Mouse (Mus musculus): Measurements from ENCODE around the gene Hcn1. TPM values are rescaled to one million over a fixed set of nuclear protein-coding genes. Genes with fewer than 3 reads are reported as not detected.
A peak's percentile ranks its signal among the peaks of the same experiment; 100 is the strongest.

Hcn1 gene
- polyA plus RNA-seq, 1 experiment from 2014 or later, result not detected

GRCm38 (mm10) chr13:117604971-117605750 lies 3.0 kb downstream of the Hcn1 start:
- Histone ChIP-seq H3K9me3 (replicated peaks; ENCODE audit: control insufficient read depth, low read length) (no peaks in the 10 kb centered on the region), H3K27me3 (ENCODE audit: control insufficient read depth, insufficient read depth, low read depth, low read length) (peaks cover 22% of the 10 kb centered on the region), H3K4me2 (ENCODE audit: low read depth, low read length) (no peak overlapping the region), H3K27ac (ENCODE audit: low read length) (no peak overlapping the region), H3K4me1 (ENCODE audit: control insufficient read depth, low read depth, low read length) (no peaks in the 10 kb centered on the region; the same call in 1 of the 2 replicates), H3K9ac (ENCODE audit: low read depth, low read length) (no peak overlapping the region), H3K36me3 (ENCODE audit: control insufficient read depth, insufficient read depth) (no peaks in the 10 kb centered on the region), H3K4me3 (ENCODE audit: low read depth, low read length) (no peak overlapping the region)
- no peak for ATAC-seq (ENCODE audit: low read depth)
- WGBS (ENCODE audit: insufficient replicate concordance), result 67% methylated on average over 5 of the region's 5 CpGs

GRCm38 (mm10) chr13:117611881-117612280 lies 9.8 kb downstream of the Hcn1 start:
- Histone ChIP-seq H3K36me3 (ENCODE audit: control insufficient read depth, insufficient read depth) (no peaks in the 10 kb centered on the region), H3K9ac (ENCODE audit: low read depth, low read length) (no peak overlapping the region), H3K27me3 (ENCODE audit: control insufficient read depth, insufficient read depth, low read depth, low read length) (no peaks in the 10 kb centered on the region), H3K27ac (ENCODE audit: low read length) (no peak overlapping the region), H3K4me3 (ENCODE audit: low read depth, low read length) (no peak overlapping the region), H3K4me2 (ENCODE audit: low read depth, low read length) (no peak overlapping the region), H3K9me3 (replicated peaks; ENCODE audit: control insufficient read depth, low read length) (no peaks in the 10 kb centered on the region), H3K4me1 (ENCODE audit: control insufficient read depth, low read depth, low read length) (no peaks in the 10 kb centered on the region)
- 66% methylated on average over 2 of the region's 2 CpGs for WGBS (ENCODE audit: insufficient replicate concordance)
- ATAC-seq (ENCODE audit: low read depth), result no peak

- no peaks in the 10 kb centered on the region for H3K9me3 ChIP-seq (replicated peaks; ENCODE audit: control insufficient read depth, low read length)
- ATAC-seq (ENCODE audit: low read depth), result no peak
- 59% methylated on average over 7 of the region's 7 CpGs for WGBS (ENCODE audit: insufficient replicate concordance)
- no peaks in the 10 kb centered on the region for H3K4me1 ChIP-seq (ENCODE audit: control insufficient read depth, low read depth, low read length)
- no peak overlapping the region for H3K27ac ChIP-seq (ENCODE audit: low read length)
- no peak overlapping the region for H3K9ac ChIP-seq (ENCODE audit: low read depth, low read length)
- H3K4me2 ChIP-seq (ENCODE audit: low read depth, low read length), result no peak overlapping the region
- no peaks in the 10 kb centered on the region for H3K36me3 ChIP-seq (ENCODE audit: control insufficient read depth, insufficient read depth)
- H3K27me3 ChIP-seq (ENCODE audit: control insufficient read depth, insufficient read depth, low read depth, low read length), result no peaks in the 10 kb centered on the region
- no peak overlapping the region for H3K4me3 ChIP-seq (ENCODE audit: low read depth, low read length)
Measured at GRCm38 (mm10) chr13:117619544-117619943, 17.4 kb downstream of the Hcn1 start.

- H3K9ac ChIP-seq (ENCODE audit: low read depth, low read length), result no peak overlapping the region
- no peak for ATAC-seq (ENCODE audit: low read depth)
Measured at GRCm38 (mm10) chr13:117657501-117657900, 55.4 kb downstream of the Hcn1 start.

GRCm38 (mm10) chr13:117658414-117659175 lies 56.5 kb downstream of the Hcn1 start:
- H3K9ac ChIP-seq (ENCODE audit: low read depth, low read length), result no peak overlapping the region
- no peak for ATAC-seq (ENCODE audit: low read depth)
- H3K4me3 ChIP-seq (ENCODE audit: low read depth, low read length), result no peak overlapping the region
- H3K36me3 ChIP-seq (ENCODE audit: control insufficient read depth, insufficient read depth), result no peaks in the 10 kb centered on the region
- H3K9me3 ChIP-seq (replicated peaks; ENCODE audit: control insufficient read depth, low read length), result no peaks in the 10 kb centered on the region; the same call in 1 of the 2 replicates
- H3K27me3 ChIP-seq (ENCODE audit: control insufficient read depth, insufficient read depth, low read depth, low read length), result no peaks in the 10 kb centered on the region
- 72% methylated on average over 17 of the region's 17 CpGs for WGBS (ENCODE audit: insufficient replicate concordance)
- no peaks in the 10 kb centered on the region for H3K4me1 ChIP-seq (ENCODE audit: control insufficient read depth, low read depth, low read length)
- H3K4me2 ChIP-seq (ENCODE audit: low read depth, low read length), result no peak overlapping the region
- H3K27ac ChIP-seq (ENCODE audit: low read length), result no peak overlapping the region

More at GRCm38 (mm10) chr13:117657501-117657900, 55.4 kb downstream of the Hcn1 start:
- H3K4me1 ChIP-seq (ENCODE audit: control insufficient read depth, low read depth, low read length), result no peaks in the 10 kb centered on the region
- no peak overlapping the region for H3K4me2 ChIP-seq (ENCODE audit: low read depth, low read length)
- H3K27ac ChIP-seq (ENCODE audit: low read length), result no peak overlapping the region
- H3K27me3 ChIP-seq (ENCODE audit: control insufficient read depth, insufficient read depth, low read depth, low read length), result no peaks in the 10 kb centered on the region
- no peaks in the 10 kb centered on the region; the same call in 1 of the 2 replicates for H3K9me3 ChIP-seq (replicated peaks; ENCODE audit: control insufficient read depth, low read length)
- H3K36me3 ChIP-seq (ENCODE audit: control insufficient read depth, insufficient read depth), result no peaks in the 10 kb centered on the region
- WGBS (ENCODE audit: insufficient replicate concordance), result 54% methylated on average over 2 of the region's 2 CpGs
- no peak overlapping the region for H3K4me3 ChIP-seq (ENCODE audit: low read depth, low read length)

- no peak for ATAC-seq (ENCODE audit: low read depth)
Measured at GRCm38 (mm10) chr13:117659511-117659910, 57.4 kb downstream of the Hcn1 start.

GRCm38 (mm10) chr13:117662661-117663060 lies 60.5 kb downstream of the Hcn1 start:
- no peak overlapping the region for H3K27ac ChIP-seq (ENCODE audit: low read length)
- 50% methylated on average over 3 of the region's 3 CpGs for WGBS (ENCODE audit: insufficient replicate concordance)
- no peak for ATAC-seq (ENCODE audit: low read depth)
- H3K9me3 ChIP-seq (replicated peaks; ENCODE audit: control insufficient read depth, low read length), result no peaks in the 10 kb centered on the region
- H3K9ac ChIP-seq (ENCODE audit: low read depth, low read length), result no peak overlapping the region
- H3K4me1 ChIP-seq (ENCODE audit: control insufficient read depth, low read depth, low read length), result no peaks in the 10 kb centered on the region
- H3K4me2 ChIP-seq (ENCODE audit: low read depth, low read length), result no peak overlapping the region
- H3K4me3 ChIP-seq (ENCODE audit: low read depth, low read length), result no peak overlapping the region
- H3K36me3 ChIP-seq (ENCODE audit: control insufficient read depth, insufficient read depth), result no peaks in the 10 kb centered on the region
- H3K27me3 ChIP-seq (ENCODE audit: control insufficient read depth, insufficient read depth, low read depth, low read length), result no peaks in the 10 kb centered on the region

More at GRCm38 (mm10) chr13:117659511-117659910, 57.4 kb downstream of the Hcn1 start:
- Histone ChIP-seq H3K9ac (ENCODE audit: low read depth, low read length) (no peak overlapping the region), H3K4me3 (ENCODE audit: low read depth, low read length) (no peak overlapping the region), H3K4me1 (ENCODE audit: control insufficient read depth, low read depth, low read length) (no peaks in the 10 kb centered on the region), H3K36me3 (ENCODE audit: control insufficient read depth, insufficient read depth) (no peaks in the 10 kb centered on the region), H3K27me3 (ENCODE audit: control insufficient read depth, insufficient read depth, low read depth, low read length) (no peaks in the 10 kb centered on the region), H3K27ac (ENCODE audit: low read length) (no peak overlapping the region), H3K4me2 (ENCODE audit: low read depth, low read length) (no peak overlapping the region), H3K9me3 (replicated peaks; ENCODE audit: control insufficient read depth, low read length) (no peaks in the 10 kb centered on the region; the same call in 1 of the 2 replicates)
- WGBS (ENCODE audit: insufficient replicate concordance), result 58% methylated on average over 7 of the region's 7 CpGs

GRCm38 (mm10) chr13:117669303-117669702 lies 67.2 kb downstream of the Hcn1 start:
- no peak overlapping the region for H3K4me2 ChIP-seq (ENCODE audit: low read depth, low read length)
- no peaks in the 10 kb centered on the region for H3K4me1 ChIP-seq (ENCODE audit: control insufficient read depth, low read depth, low read length)
- H3K9me3 ChIP-seq (replicated peaks; ENCODE audit: control insufficient read depth, low read length), result no peaks in the 10 kb centered on the region
- H3K4me3 ChIP-seq (ENCODE audit: low read depth, low read length), result no peak overlapping the region
- ATAC-seq (ENCODE audit: low read depth), result peak; percentile 80
- H3K27ac ChIP-seq (ENCODE audit: low read length), result no peak overlapping the region
- H3K9ac ChIP-seq (ENCODE audit: low read depth, low read length), result no peak overlapping the region
- no peaks in the 10 kb centered on the region for H3K36me3 ChIP-seq (ENCODE audit: control insufficient read depth, insufficient read depth)
- WGBS (ENCODE audit: insufficient replicate concordance), result 37% methylated on average over 2 of the region's 2 CpGs
- no peaks in the 10 kb centered on the region for H3K27me3 ChIP-seq (ENCODE audit: control insufficient read depth, insufficient read depth, low read depth, low read length)

GRCm38 (mm10) chr13:117671851-117672250 lies 69.7 kb downstream of the Hcn1 start:
- no peak overlapping the region for H3K4me3 ChIP-seq (ENCODE audit: low read depth, low read length)
- no peaks in the 10 kb centered on the region for H3K36me3 ChIP-seq (ENCODE audit: control insufficient read depth, insufficient read depth)
- no peak overlapping the region for H3K9ac ChIP-seq (ENCODE audit: low read depth, low read length)
- WGBS (ENCODE audit: insufficient replicate concordance), result 81% methylated on average over 1 of the region's 1 CpGs
- H3K9me3 ChIP-seq (replicated peaks; ENCODE audit: control insufficient read depth, low read length), result no peaks in the 10 kb centered on the region
- no peaks in the 10 kb centered on the region for H3K4me1 ChIP-seq (ENCODE audit: control insufficient read depth, low read depth, low read length)
- ATAC-seq (ENCODE audit: low read depth), result no peak
- no peak overlapping the region for H3K27ac ChIP-seq (ENCODE audit: low read length)
- H3K27me3 ChIP-seq (ENCODE audit: control insufficient read depth, insufficient read depth, low read depth, low read length), result no peaks in the 10 kb centered on the region
- no peak overlapping the region for H3K4me2 ChIP-seq (ENCODE audit: low read depth, low read length)
